Mouse (Mus musculus) gastrocnemius, postnatal 14 days (tissue): ENCODE data around the gene Cyp4a30b. TPM values are rescaled to one million over a fixed set of nuclear protein-coding genes. Genes with fewer than 3 reads are reported as not detected.
"Not testable (repeated sequence)": the region's sequence is repeated elsewhere in the genome, so short reads cannot be mapped to it uniquely, and the experiment has no call there.

Experiments
- DNase-seq: peaks from one replicate; pipeline ENCODE4 v3.0.0; 2021; ENCODE audit warnings: mixed read lengths
- intact Hi-C: fragments of 180-260 bp; cut with DNase I; formaldehyde crosslinking; loops from one replicate; pipeline ENCODE4 v1.15.1; 2025; ENCODE audit warnings: low total_unique reads
- long read RNA-seq, 2 experiments: library from polyadenylated mRNA; stranded (forward); transcript quantifications; one replicate each; pipeline ENCODE4 v2.0.0; 2021
- total RNA-seq, 2 experiments: library from RNA; stranded (reverse); gene quantifications; 2 replicates each; pipeline ENCODE4 v1.2.3; 2021

The Cyp4a30b gene
- total RNA-seq: not detected
- long read RNA-seq, experiment 1: 0 reads
- long read RNA-seq, experiment 2: 0 reads

- no peak for DNase-seq
- intact Hi-C loops: no loop called here
Measured at GRCm38 (mm10) chr4:115452304-115452703, at the start of gene Cyp4a30b. Gene Cyp4a30b (plus strand): TSS chr4:115452604.

GRCm38 (mm10) chr4:115411324-115411723, 41.1 kb upstream of the Cyp4a30b start, which contains the start of gene Cyp4a12b:
Gene Cyp4a12b (plus strand): TSS chr4:115411624.
- DNase-seq, intact Hi-C loops: not testable (repeated sequence)

GRCm38 (mm10) chr4:115450577-115451137, 1.7 kb upstream of the Cyp4a30b start:
- intact Hi-C loops: no loop called here
- no peak for DNase-seq

GRCm38 (mm10) chr4:115473585-115473984, 21.2 kb downstream of the Cyp4a30b start:
- not testable (repeated sequence) for DNase-seq

GRCm38 (mm10) chr4:115476051-115476450, 23.6 kb downstream of the Cyp4a30b start:
- intact Hi-C loops: loop anchor here (10.0 kb wide), 1 partner anchor 229 kb away; no protein-coding TSS in a partner anchor
- not testable (repeated sequence) for DNase-seq

More at GRCm38 (mm10) chr4:115473585-115473984, 21.2 kb downstream of the Cyp4a30b start:
- intact Hi-C loops: loop anchor here (10.0 kb wide), 1 partner anchor 231 kb away; no protein-coding TSS in a partner anchor

- DNase-seq: no peak
- intact Hi-C loops: no loop called here
Measured at GRCm38 (mm10) chr4:115481006-115481652, 28.7 kb downstream of the Cyp4a30b start.

GRCm38 (mm10) chr4:115496001-115496400, 43.6 kb downstream of the Cyp4a30b start, which contains the start of gene Cyp4a14:
Gene Cyp4a14 (minus strand): TSS chr4:115496142.
- intact Hi-C loops: no loop called here

GRCm38 (mm10) chr4:115497466-115497865, 45.1 kb downstream of the Cyp4a30b start:
- DNase-seq: no peak
- intact Hi-C loops: no loop called here

More at GRCm38 (mm10) chr4:115496001-115496400, 43.6 kb downstream of the Cyp4a30b start, which contains the start of gene Cyp4a14:
- DNase-seq: no peak

- intact Hi-C loops, DNase-seq: not testable (repeated sequence)
Measured at GRCm38 (mm10) chr4:115513964-115514363, 61.6 kb downstream of the Cyp4a30b start.

GRCm38 (mm10) chr4:115518000-115518399, 65.6 kb downstream of the Cyp4a30b start, which contains the start of gene Cyp4a10:
Gene Cyp4a10 (plus strand): TSS chr4:115518264.
- DNase-seq, intact Hi-C loops: not testable (repeated sequence)

- intact Hi-C loops: no loop called here
- DNase-seq: no peak
Measured at GRCm38 (mm10) chr4:115519444-115519843, 67.0 kb downstream of the Cyp4a30b start.

Other genes starting within 250 kb of the Cyp4a30b start
- not detected for gene Cyp4a29, start 210.5 kb upstream of the Cyp4a30b start, total RNA-seq
- not detected for gene Cyp4a12a, start 153.6 kb upstream of the Cyp4a30b start, total RNA-seq
- not detected for gene Cyp4a12b, start 41.0 kb upstream of the Cyp4a30b start, total RNA-seq
- gene Cyp4a14, start 43.5 kb downstream of the Cyp4a30b start, total RNA-seq: not detected
- gene Cyp4a10, start 65.7 kb downstream of the Cyp4a30b start, total RNA-seq: not detected
- gene Cyp4a31, start 111.0 kb downstream of the Cyp4a30b start, total RNA-seq: not detected
- gene Cyp4a32, start 148.4 kb downstream of the Cyp4a30b start, total RNA-seq: not detected
- 1 to 10 TPM; 1.7 to 3.1 TPM for gene Cyp4b1, start 195.1 kb downstream of the Cyp4a30b start, total RNA-seq